Mouse (Mus musculus) adipocyte (in vitro differentiated cells): Measurements from ENCODE around the gene Gm3604.
"Not testable (repeated sequence)": the region's sequence is repeated elsewhere in the genome, so short reads cannot be mapped to it uniquely, and the experiment has no call there.

Experiments used
- DNase-seq: peaks from one replicate; pipeline ENCODE4 v3.0.0-alpha.2; 2016; ENCODE audit warnings: low spot score

Gm3604 gene

DNA sequence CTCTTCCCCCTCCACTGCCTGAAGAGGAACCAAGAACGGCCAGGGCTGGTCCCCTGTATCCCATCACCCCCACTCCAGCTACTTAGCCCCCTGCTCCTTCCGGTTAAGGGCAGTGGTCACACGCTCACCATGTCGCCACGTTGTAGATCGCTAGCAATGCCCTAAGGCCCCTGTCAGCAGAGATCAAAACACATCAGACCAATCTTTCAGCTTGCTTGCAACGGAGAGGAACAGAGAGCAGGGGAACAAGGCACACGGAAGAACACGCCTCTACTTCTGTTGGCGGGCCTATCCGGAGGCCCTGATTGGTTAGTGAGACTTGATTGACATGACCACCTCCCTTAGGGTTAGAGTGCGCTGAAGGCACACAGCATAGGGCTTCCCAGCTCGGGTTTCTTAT, at the start of gene Gm3604:
TSS of gene Gm3604 (minus strand) at position 226 of the 400 bp plus-strand sequence.
- DNase-seq: not testable (repeated sequence)

DNA sequence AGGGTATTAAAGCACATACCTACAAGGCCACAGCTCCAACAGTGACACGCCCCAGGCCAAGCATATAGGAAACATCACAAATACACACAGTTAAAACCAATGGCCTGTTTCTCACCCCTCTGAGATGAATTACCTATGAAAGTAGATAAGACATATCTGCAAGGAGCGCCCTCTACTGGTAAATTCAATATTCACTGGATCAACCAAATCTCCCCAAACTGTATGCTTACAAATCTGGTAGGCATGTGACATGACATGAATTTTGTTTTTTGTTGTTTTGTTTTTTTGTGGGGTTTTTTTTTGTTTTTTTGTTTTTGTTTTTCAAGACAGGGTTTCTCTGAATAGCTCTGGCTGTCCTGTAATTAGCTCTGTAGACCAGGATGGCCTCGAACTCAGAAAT, 16.2 kb upstream of the Gm3604 start:
- DNase-seq: not testable (repeated sequence)

DNA sequence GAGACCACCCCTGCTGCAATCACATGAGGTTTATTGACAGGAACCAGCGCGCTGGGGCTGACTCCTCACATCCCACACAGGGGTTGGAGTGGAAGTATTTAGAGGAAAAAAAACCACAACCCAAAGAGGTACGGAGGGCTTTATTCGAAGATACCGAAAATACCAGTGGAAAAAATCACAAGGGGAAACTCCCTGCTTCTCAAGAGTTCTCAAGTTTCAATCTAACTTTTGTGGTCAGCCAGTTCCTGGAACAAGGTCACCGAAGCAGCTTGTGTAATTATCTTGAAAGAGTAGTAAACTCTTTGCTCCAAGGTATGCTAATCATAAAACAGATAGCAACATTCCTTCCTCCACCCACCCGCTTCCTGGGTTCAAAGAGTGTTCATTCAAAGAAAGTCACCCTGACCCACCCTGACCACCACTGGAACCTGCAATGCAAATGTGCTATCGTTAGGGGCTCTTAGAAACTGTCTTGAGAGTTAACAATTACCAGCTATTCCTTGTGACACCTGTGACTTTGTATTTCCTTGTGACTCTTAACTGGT, 7.2 kb upstream of the Gm3604 start:
- not testable (repeated sequence) for DNase-seq

DNA sequence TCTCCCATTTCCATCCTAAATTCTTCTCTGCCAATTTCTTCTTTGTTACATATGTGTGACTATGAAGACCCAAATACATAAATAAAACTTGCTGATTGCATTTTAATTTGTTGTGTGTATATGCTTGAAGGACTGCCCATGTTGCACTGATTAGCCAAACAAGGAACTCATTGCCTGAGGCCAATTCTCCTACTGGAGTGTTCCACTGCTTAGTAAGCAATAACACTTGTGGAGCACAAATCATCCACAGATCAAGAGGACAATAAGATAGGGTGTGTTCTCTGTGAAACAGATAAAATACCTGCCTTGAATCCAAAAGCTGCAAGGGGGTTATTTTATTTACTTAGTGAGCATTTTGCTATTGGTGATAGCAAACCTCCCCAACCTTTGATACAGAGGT, 51.2 kb downstream of the Gm3604 start:
- DNase-seq: no peak

- no peak for DNase-seq
Observed at GRCm38 (mm10) chr13:62331381-62331780, 51.6 kb downstream of the Gm3604 start.
